Mouse (Mus musculus): Measurements from ENCODE around the gene Dagla. TPM values are rescaled to one million over a fixed set of nuclear protein-coding genes. Genes with fewer than 3 reads are reported as not detected.

Dagla gene
- polyA plus RNA-seq, 1 experiment from 2014 or later: 3.0 TPM

- Histone ChIP-seq H3K36me3 (ENCODE audit: control insufficient read depth, insufficient read depth, low read length) (no peaks in the 10 kb centered on the region), H3K4me1 (ENCODE audit: control insufficient read depth, insufficient read depth, low read length) (peaks cover 35% of the 10 kb centered on the region), H3K4me2 (replicated peaks; ENCODE audit: low read depth, low read length) (no peak overlapping the region), H3K4me3 (ENCODE audit: low read length) (no peak overlapping the region), H3K9ac (ENCODE audit: low read depth, low read length) (no peak overlapping the region), H3K27me3 (ENCODE audit: control insufficient read depth, insufficient read depth, low read length) (no peaks in the 10 kb centered on the region), H3K9me3 (ENCODE audit: control insufficient read depth, low read length) (no peaks in the 10 kb centered on the region), H3K27ac (ENCODE audit: low read depth, low read length) (no peak overlapping the region; the same call in 1 of the 2 replicates)
- 13% methylated on average over 6 of the region's 6 CpGs for WGBS
- ATAC-seq (ENCODE audit: low FRiP score, low TSS enrichment): peak; percentile 54
Observed at GRCm38 (mm10) chr19:10278669-10279324, 25.9 kb downstream of the Dagla start.

- Histone ChIP-seq H3K4me2 (replicated peaks; ENCODE audit: low read depth, low read length) (no peak overlapping the region), H3K4me3 (ENCODE audit: low read length) (no peak overlapping the region), H3K27me3 (ENCODE audit: control insufficient read depth, insufficient read depth, low read length) (no peaks in the 10 kb centered on the region), H3K9me3 (ENCODE audit: control insufficient read depth, low read length) (no peaks in the 10 kb centered on the region), H3K36me3 (ENCODE audit: control insufficient read depth, insufficient read depth, low read length) (no peaks in the 10 kb centered on the region), H3K27ac (ENCODE audit: low read depth, low read length) (peak overlapping the region; percentile 47; the same call in 1 of the 2 replicates), H3K4me1 (ENCODE audit: control insufficient read depth, insufficient read depth, low read length) (peaks cover 46% of the 10 kb centered on the region), H3K9ac (ENCODE audit: low read depth, low read length) (peak overlapping the region; percentile 42; the same call in 1 of the 2 replicates)
- 24% methylated on average over 5 of the region's 5 CpGs for WGBS
- peak; percentile 69 for ATAC-seq (ENCODE audit: low FRiP score, low TSS enrichment)
Observed at GRCm38 (mm10) chr19:10277759-10278158, 26.9 kb downstream of the Dagla start.

- no peaks in the 10 kb centered on the region for H3K27me3 ChIP-seq (ENCODE audit: control insufficient read depth, insufficient read depth, low read length)
- no peaks in the 10 kb centered on the region for H3K9me3 ChIP-seq (ENCODE audit: control insufficient read depth, low read length)
- H3K36me3 ChIP-seq (ENCODE audit: control insufficient read depth, insufficient read depth, low read length): no peaks in the 10 kb centered on the region
- WGBS: 6% methylated on average over 17 of the region's 17 CpGs
- peak; percentile 24 for ATAC-seq (ENCODE audit: low FRiP score, low TSS enrichment)
- H3K27ac ChIP-seq (ENCODE audit: low read depth, low read length): peak overlapping the region; percentile 47; the same call in 1 of the 2 replicates
- no peak overlapping the region; the same call in 1 of the 2 replicates for H3K4me2 ChIP-seq (replicated peaks; ENCODE audit: low read depth, low read length)
- H3K4me3 ChIP-seq (ENCODE audit: low read length): no peak overlapping the region
- H3K9ac ChIP-seq (ENCODE audit: low read depth, low read length): peak overlapping the region; percentile 42; the same call in 1 of the 2 replicates
- peaks cover 50% of the 10 kb centered on the region for H3K4me1 ChIP-seq (ENCODE audit: control insufficient read depth, insufficient read depth, low read length)
Observed at GRCm38 (mm10) chr19:10277331-10277730, 27.3 kb downstream of the Dagla start.

- Histone ChIP-seq H3K4me3 (ENCODE audit: low read length) (no peak overlapping the region), H3K27me3 (ENCODE audit: control insufficient read depth, insufficient read depth, low read length) (no peaks in the 10 kb centered on the region), H3K36me3 (ENCODE audit: control insufficient read depth, insufficient read depth, low read length) (no peaks in the 10 kb centered on the region), H3K9me3 (ENCODE audit: control insufficient read depth, low read length) (no peaks in the 10 kb centered on the region), H3K4me1 (ENCODE audit: control insufficient read depth, insufficient read depth, low read length) (peaks cover 52% of the 10 kb centered on the region), H3K27ac (ENCODE audit: low read depth, low read length) (peak overlapping the region; percentile 47; the same call in 1 of the 2 replicates), H3K4me2 (replicated peaks; ENCODE audit: low read depth, low read length) (no peak overlapping the region), H3K9ac (ENCODE audit: low read depth, low read length) (no peak overlapping the region)
- WGBS: 52% methylated on average over 12 of the region's 12 CpGs
- ATAC-seq (ENCODE audit: low FRiP score, low TSS enrichment): no peak
Observed at GRCm38 (mm10) chr19:10276483-10277144, 28.1 kb downstream of the Dagla start.

- no peak overlapping the region for H3K27ac ChIP-seq (ENCODE audit: low read depth, low read length)
- H3K9ac ChIP-seq (ENCODE audit: low read depth, low read length): no peak overlapping the region; the same call in 1 of the 2 replicates
- no peak overlapping the region for H3K4me3 ChIP-seq (ENCODE audit: low read length)
- no peaks in the 10 kb centered on the region for H3K36me3 ChIP-seq (ENCODE audit: control insufficient read depth, insufficient read depth, low read length)
- H3K27me3 ChIP-seq (ENCODE audit: control insufficient read depth, insufficient read depth, low read length): no peaks in the 10 kb centered on the region
- peaks cover 51% of the 10 kb centered on the region for H3K4me1 ChIP-seq (ENCODE audit: control insufficient read depth, insufficient read depth, low read length)
- 14% methylated on average over 5 of the region's 5 CpGs for WGBS
- no peaks in the 10 kb centered on the region for H3K9me3 ChIP-seq (ENCODE audit: control insufficient read depth, low read length)
- ATAC-seq (ENCODE audit: low FRiP score, low TSS enrichment): no peak
- H3K4me2 ChIP-seq (replicated peaks; ENCODE audit: low read depth, low read length): no peak overlapping the region
Observed at GRCm38 (mm10) chr19:10274056-10274455, 30.6 kb downstream of the Dagla start.

- H3K27ac ChIP-seq (ENCODE audit: low read depth, low read length): no peak overlapping the region
- no peaks in the 10 kb centered on the region for H3K9me3 ChIP-seq (ENCODE audit: control insufficient read depth, low read length)
- peaks cover 38% of the 10 kb centered on the region for H3K4me1 ChIP-seq (ENCODE audit: control insufficient read depth, insufficient read depth, low read length)
- ATAC-seq (ENCODE audit: low FRiP score, low TSS enrichment): peak; percentile 41
- H3K36me3 ChIP-seq (ENCODE audit: control insufficient read depth, insufficient read depth, low read length): no peaks in the 10 kb centered on the region
- no peaks in the 10 kb centered on the region for H3K27me3 ChIP-seq (ENCODE audit: control insufficient read depth, insufficient read depth, low read length)
- peak overlapping the region; percentile 32 for H3K4me2 ChIP-seq (replicated peaks; ENCODE audit: low read depth, low read length)
- no peak overlapping the region for H3K4me3 ChIP-seq (ENCODE audit: low read length)
- 20% methylated on average over 11 of the region's 11 CpGs for WGBS
- 0 out of 2 replicates have a peak overlapping the region, but pooled peaks have one; percentile 28 for H3K9ac ChIP-seq (ENCODE audit: low read depth, low read length)
Observed at GRCm38 (mm10) chr19:10272746-10273145, 31.9 kb downstream of the Dagla start.

GRCm38 (mm10) chr19:10271592-10271991 lies 33.1 kb downstream of the Dagla start:
- H3K4me2 ChIP-seq (replicated peaks; ENCODE audit: low read depth, low read length): no peak overlapping the region
- no peaks in the 10 kb centered on the region for H3K36me3 ChIP-seq (ENCODE audit: control insufficient read depth, insufficient read depth, low read length)
- no peaks in the 10 kb centered on the region for H3K27me3 ChIP-seq (ENCODE audit: control insufficient read depth, insufficient read depth, low read length)
- peaks cover 37% of the 10 kb centered on the region for H3K4me1 ChIP-seq (ENCODE audit: control insufficient read depth, insufficient read depth, low read length)
- H3K4me3 ChIP-seq (ENCODE audit: low read length): no peak overlapping the region
- no peak overlapping the region for H3K27ac ChIP-seq (ENCODE audit: low read depth, low read length)
- ATAC-seq (ENCODE audit: low FRiP score, low TSS enrichment): no peak
- 90% methylated on average over 7 of the region's 7 CpGs for WGBS
- H3K9ac ChIP-seq (ENCODE audit: low read depth, low read length): no peak overlapping the region
- H3K9me3 ChIP-seq (ENCODE audit: control insufficient read depth, low read length): no peaks in the 10 kb centered on the region

GRCm38 (mm10) chr19:10270356-10270755 lies 34.3 kb downstream of the Dagla start:
- Histone ChIP-seq H3K36me3 (ENCODE audit: control insufficient read depth, insufficient read depth, low read length) (no peaks in the 10 kb centered on the region), H3K4me3 (ENCODE audit: low read length) (no peak overlapping the region), H3K9ac (ENCODE audit: low read depth, low read length) (no peak overlapping the region), H3K4me1 (ENCODE audit: control insufficient read depth, insufficient read depth, low read length) (peaks cover 34% of the 10 kb centered on the region), H3K27ac (ENCODE audit: low read depth, low read length) (no peak overlapping the region), H3K27me3 (ENCODE audit: control insufficient read depth, insufficient read depth, low read length) (no peaks in the 10 kb centered on the region), H3K4me2 (replicated peaks; ENCODE audit: low read depth, low read length) (no peak overlapping the region), H3K9me3 (ENCODE audit: control insufficient read depth, low read length) (no peaks in the 10 kb centered on the region)
- WGBS: 86% methylated on average over 5 of the region's 5 CpGs
- no peak for ATAC-seq (ENCODE audit: low FRiP score, low TSS enrichment)

- no peaks in the 10 kb centered on the region for H3K27me3 ChIP-seq (ENCODE audit: control insufficient read depth, insufficient read depth, low read length)
- no peak overlapping the region for H3K4me3 ChIP-seq (ENCODE audit: low read length)
- no peak overlapping the region for H3K9ac ChIP-seq (ENCODE audit: low read depth, low read length)
- H3K4me2 ChIP-seq (replicated peaks; ENCODE audit: low read depth, low read length): no peak overlapping the region
- no peaks in the 10 kb centered on the region for H3K36me3 ChIP-seq (ENCODE audit: control insufficient read depth, insufficient read depth, low read length)
- ATAC-seq (ENCODE audit: low FRiP score, low TSS enrichment): no peak
- WGBS: 78% methylated on average over 15 of the region's 15 CpGs
- H3K27ac ChIP-seq (ENCODE audit: low read depth, low read length): no peak overlapping the region
- no peaks in the 10 kb centered on the region for H3K9me3 ChIP-seq (ENCODE audit: control insufficient read depth, low read length)
- H3K4me1 ChIP-seq (ENCODE audit: control insufficient read depth, insufficient read depth, low read length): peaks cover 28% of the 10 kb centered on the region
Observed at GRCm38 (mm10) chr19:10268851-10269250, 35.8 kb downstream of the Dagla start.

All from kidney, embryonic 14.5 days (tissue).